Mouse (Mus musculus) cerebellum, adult 2 months (tissue): ENCODE measurements around the gene Fbxo17.

ENCODE experiments used
- CTCF ChIP-seq: fragments of 200-500 bp; IDR thresholded peaks from 2 replicates; pipeline ENCODE4 v1.5.1; 2011; ENCODE audit warnings: low read depth, mild to moderate bottlenecking, control low read depth, low read length, moderate library complexity, borderline replicate concordance; ENCODE audit not compliant: insufficient read depth
- POLR2A ChIP-seq: fragments of 200-500 bp; IDR thresholded peaks from 2 replicates; pipeline ENCODE4 v1.6.1; 2011; ENCODE audit warnings: low read length, control low read depth, borderline replicate concordance; ENCODE audit not compliant: insufficient read depth

- TF ChIP-seq POLR2A (no peak), CTCF (no peak)
These were observed 16.3 kb upstream of the Fbxo17 start for GRCm38 (mm10) chr7:28700269-28700668.
